Mouse (Mus musculus) MEL (cell line): ENCODE results near the gene Baiap2. TPM values are rescaled to one million over a fixed set of nuclear protein-coding genes. Genes with fewer than 3 reads are reported as not detected.

Experiments used
- DNase-seq: peaks from one replicate; pipeline ENCODE4 v3.0.0; 2011; ENCODE audit warnings: low read depth, low spot score
- H3K27ac ChIP-seq: 2 replicates; pipeline ENCODE4 v1.5.1; 2012; ENCODE audit warnings: low read depth, mild to moderate bottlenecking, control low read depth, low read length, moderate library complexity; ENCODE audit not compliant: control insufficient read depth
- H3K27me3 ChIP-seq, 2 experiments: fragments of 150-350 bp in 1 of 2; sonication (generic) in 1 of 2; 2 replicates each; pipeline ENCODE4 v1.6.1; 2012; ENCODE audit warnings: low read length in 2 of 2, mild to moderate bottlenecking in 2 of 2, improper control_type of control experiment in 1 of 2, moderate library complexity in 1 of 2; ENCODE audit not compliant: insufficient read depth in 2 of 2, control insufficient read depth in 1 of 2
- H3K36me3 ChIP-seq, 2 experiments: 2 replicates each; pipeline ENCODE4 v1.6.1; 2012 to 2014; ENCODE audit warnings: low read length in 2 of 2, improper control_type of control experiment in 1 of 2, inconsistent platforms in 1 of 2, mild to moderate bottlenecking in 1 of 2; ENCODE audit not compliant: insufficient read depth in 2 of 2, control insufficient read depth in 1 of 2
- H3K4me1 ChIP-seq, 2 experiments: fragments of 150-350 bp in 1 of 2; sonication (generic) in 1 of 2; 2 replicates each; pipeline ENCODE4 v1.6.1; 2012; ENCODE audit warnings: low read length in 2 of 2, improper control_type of control experiment in 1 of 2, mild to moderate bottlenecking in 1 of 2; ENCODE audit not compliant: insufficient read depth in 2 of 2, control insufficient read depth in 1 of 2
- H3K4me3 ChIP-seq, 2 experiments: fragments of 150-350 bp in 1 of 2; sonication (generic) in 1 of 2; 2 replicates each; pipeline ENCODE4 v1.5.1; 2012; ENCODE audit warnings: low read depth in 2 of 2, low read length in 2 of 2, mild to moderate bottlenecking in 2 of 2, moderate library complexity in 2 of 2, control low read depth in 1 of 2, improper control_type of control experiment in 1 of 2; ENCODE audit not compliant: control insufficient read depth in 1 of 2, insufficient read depth in 1 of 2
- H3K79me2 ChIP-seq: 2 replicates; pipeline ENCODE4 v1.6.1; 2012; ENCODE audit warnings: mild to moderate bottlenecking, low read length, moderate library complexity; ENCODE audit not compliant: control insufficient read depth, poor library complexity, insufficient read depth
- H3K9ac ChIP-seq: 2 replicates; pipeline ENCODE4 v1.6.1; 2012; ENCODE audit warnings: low read depth, mild to moderate bottlenecking, control low read depth, low read length, moderate library complexity; ENCODE audit not compliant: control insufficient read depth, poor library complexity, severe bottlenecking
- H3K9me3 ChIP-seq: fragments of 150-350 bp; sonication (generic); replicated peaks from 2 replicates; pipeline ENCODE4 v1.6.1; 2012; ENCODE audit warnings: mild to moderate bottlenecking, low read length, improper control_type of control experiment, moderate library complexity; ENCODE audit not compliant: insufficient read depth
- BHLHE40 ChIP-seq: IDR thresholded peaks from 2 replicates; pipeline ENCODE4 v1.6.1; 2012; ENCODE audit warnings: low read depth, mild to moderate bottlenecking, inconsistent platforms, low read length, improper control_type of control experiment, borderline replicate concordance
- CHD2 ChIP-seq: IDR thresholded peaks from 2 replicates; pipeline ENCODE4 v1.6.1; 2011; ENCODE audit warnings: low read length, improper control_type of control experiment
- CTCF ChIP-seq, 3 experiments: IDR thresholded peaks in 2 of 3; conservative IDR thresholded peaks in 1 of 3; 2 replicates each; pipeline ENCODE4 v1.5.1; 2011 to 2012; ENCODE audit warnings: low read length in 3 of 3, low read depth in 2 of 3, mild to moderate bottlenecking in 2 of 3, improper control_type of control experiment in 1 of 3, inconsistent platforms in 1 of 3, mixed read lengths in 1 of 3, moderate library complexity in 1 of 3; ENCODE audit not compliant: control insufficient read depth in 1 of 3, insufficient read depth in 1 of 3, poor library complexity in 1 of 3, severe bottlenecking in 1 of 3
- E2F4 ChIP-seq: IDR thresholded peaks from 2 replicates; pipeline ENCODE4 v1.6.1; 2011; ENCODE audit warnings: low read depth, low read length, improper control_type of control experiment, borderline replicate concordance
- ELF1 ChIP-seq: IDR thresholded peaks from 2 replicates; pipeline ENCODE4 v1.6.1; 2014; ENCODE audit warnings: low read depth, mild to moderate bottlenecking, inconsistent platforms, low read length, improper control_type of control experiment, moderate library complexity
- EP300 ChIP-seq, 2 experiments: IDR thresholded peaks; 2 replicates each; pipeline ENCODE4 v1.6.1; 2011; ENCODE audit warnings: improper control_type of control experiment in 2 of 2, low read length in 2 of 2, low read depth in 1 of 2, mild to moderate bottlenecking in 1 of 2
- ETS1 ChIP-seq: IDR thresholded peaks from 2 replicates; pipeline ENCODE4 v1.6.1; 2012; ENCODE audit warnings: low read depth, mild to moderate bottlenecking, inconsistent platforms, low read length, improper control_type of control experiment, moderate library complexity
- GABPA ChIP-seq: IDR thresholded peaks from 2 replicates; pipeline ENCODE4 v1.6.1; 2012; ENCODE audit warnings: low read depth, mild to moderate bottlenecking, inconsistent platforms, low read length, improper control_type of control experiment, moderate library complexity
- GATA1 ChIP-seq: IDR thresholded peaks from 2 replicates; pipeline ENCODE4 v1.6.1; 2011; ENCODE audit warnings: low read depth, low read length, improper control_type of control experiment
- HCFC1 ChIP-seq: IDR thresholded peaks from 2 replicates; pipeline ENCODE4 v1.6.1; 2012; ENCODE audit warnings: low read depth, mild to moderate bottlenecking, inconsistent platforms, low read length, improper control_type of control experiment, moderate library complexity
- JUND ChIP-seq: IDR thresholded peaks from 2 replicates; pipeline ENCODE4 v1.6.1; 2011; ENCODE audit warnings: low read depth, mild to moderate bottlenecking, improper control_type of control experiment, low read length
- KAT2A ChIP-seq: conservative IDR thresholded peaks from 2 replicates; pipeline ENCODE4 v1.6.1; 2012; ENCODE audit warnings: low read depth, low read length, improper control_type of control experiment, inconsistent platforms
- MAFK ChIP-seq: IDR thresholded peaks from 2 replicates; pipeline ENCODE4 v1.6.1; 2011; ENCODE audit warnings: low read depth, mild to moderate bottlenecking, low read length, improper control_type of control experiment, borderline replicate concordance
- MAX ChIP-seq: IDR thresholded peaks from 2 replicates; pipeline ENCODE4 v1.6.1; 2011; ENCODE audit warnings: low read length, improper control_type of control experiment
- MAZ ChIP-seq: IDR thresholded peaks from 2 replicates; pipeline ENCODE4 v1.6.1; 2012; ENCODE audit warnings: low read depth, mild to moderate bottlenecking, inconsistent platforms, low read length, improper control_type of control experiment
- MEF2A ChIP-seq: IDR thresholded peaks from 2 replicates; pipeline ENCODE4 v1.6.1; 2014; ENCODE audit warnings: low read depth, mild to moderate bottlenecking, inconsistent platforms, low read length, improper control_type of control experiment; ENCODE audit not compliant: poor library complexity, insufficient replicate concordance, severe bottlenecking; ENCODE audit errors: extremely low read depth
- MXI1 ChIP-seq: IDR thresholded peaks from 2 replicates; pipeline ENCODE4 v1.6.1; 2011; ENCODE audit warnings: mild to moderate bottlenecking, low read depth, low read length, improper control_type of control experiment
- MYB ChIP-seq: IDR thresholded peaks from 2 replicates; pipeline ENCODE4 v1.6.1; 2011; ENCODE audit warnings: mild to moderate bottlenecking, low read depth, low read length, improper control_type of control experiment
- MYC ChIP-seq: IDR thresholded peaks from 2 replicates; pipeline ENCODE4 v1.6.1; 2011; ENCODE audit warnings: low read depth, mild to moderate bottlenecking, low read length, improper control_type of control experiment, moderate library complexity
- NELFE ChIP-seq: IDR thresholded peaks from 2 replicates; pipeline ENCODE4 v1.6.1; 2011; ENCODE audit warnings: low read depth, low read length, improper control_type of control experiment
- POLR2A ChIP-seq, 2 experiments: IDR thresholded peaks; 2 replicates each; pipeline ENCODE4 v1.6.1; 2011 to 2012; ENCODE audit warnings: low read length in 2 of 2, mild to moderate bottlenecking in 2 of 2, control low read depth in 1 of 2, improper control_type of control experiment in 1 of 2, low read depth in 1 of 2, moderate library complexity in 1 of 2; ENCODE audit not compliant: control insufficient read depth in 1 of 2, insufficient read depth in 1 of 2, poor library complexity in 1 of 2
- POLR2AphosphoS2 ChIP-seq: IDR thresholded peaks from 2 replicates; pipeline ENCODE4 v1.6.1; 2011; ENCODE audit warnings: low read length, improper control_type of control experiment
- POLR2AphosphoS5 ChIP-seq: IDR thresholded peaks from 2 replicates; pipeline ENCODE4 v1.6.1; 2012; ENCODE audit warnings: low read depth, borderline replicate concordance, mild to moderate bottlenecking, inconsistent platforms, low read length, moderate library complexity, mixed read lengths
- RAD21 ChIP-seq: IDR thresholded peaks from 2 replicates; pipeline ENCODE4 v1.6.1; 2011; ENCODE audit warnings: mild to moderate bottlenecking, low read depth, low read length, improper control_type of control experiment
- RCOR1 ChIP-seq: IDR thresholded peaks from 2 replicates; pipeline ENCODE4 v1.6.1; 2012; ENCODE audit warnings: low read depth, mild to moderate bottlenecking, inconsistent platforms, low read length, improper control_type of control experiment
- SIN3A ChIP-seq: IDR thresholded peaks from 2 replicates; pipeline ENCODE4 v1.6.1; 2012; ENCODE audit warnings: low read length, improper control_type of control experiment, inconsistent platforms
- SMC3 ChIP-seq: IDR thresholded peaks from 2 replicates; pipeline ENCODE4 v1.6.1; 2011; ENCODE audit warnings: low read depth, low read length, improper control_type of control experiment
- TAL1 ChIP-seq: IDR thresholded peaks from 2 replicates; pipeline ENCODE4 v1.6.1; 2012; ENCODE audit warnings: mild to moderate bottlenecking, inconsistent platforms, low read length, moderate library complexity, mixed read lengths
- TBP ChIP-seq: IDR thresholded peaks from 2 replicates; pipeline ENCODE4 v1.8.0; 2011; ENCODE audit warnings: low read depth, low read length, improper control_type of control experiment
- TCF12 ChIP-seq: IDR thresholded peaks from 2 replicates; pipeline ENCODE4 v1.6.1; 2014; ENCODE audit warnings: low read depth, mild to moderate bottlenecking, inconsistent platforms, low read length, improper control_type of control experiment, moderate library complexity
- UBTF ChIP-seq: IDR thresholded peaks from 2 replicates; pipeline ENCODE4 v1.6.1; 2012; ENCODE audit warnings: low read depth, mild to moderate bottlenecking, inconsistent platforms, low read length, improper control_type of control experiment, moderate library complexity, borderline replicate concordance; ENCODE audit not compliant: insufficient read depth
- USF1 ChIP-seq: IDR thresholded peaks from 2 replicates; pipeline ENCODE4 v1.6.1; 2014; ENCODE audit warnings: low read depth, mild to moderate bottlenecking, inconsistent platforms, low read length, improper control_type of control experiment, moderate library complexity
- USF2 ChIP-seq, 2 experiments: IDR thresholded peaks; 2 replicates each; pipeline ENCODE4 v1.6.1; 2011 to 2012; ENCODE audit warnings: improper control_type of control experiment in 2 of 2, low read length in 2 of 2, borderline replicate concordance in 1 of 2, inconsistent platforms in 1 of 2, low read depth in 1 of 2, mild to moderate bottlenecking in 1 of 2; ENCODE audit not compliant: insufficient read depth in 1 of 2
- ZC3H11A ChIP-seq: IDR thresholded peaks from 2 replicates; pipeline ENCODE4 v1.6.1; 2012; ENCODE audit warnings: low read depth, mild to moderate bottlenecking, inconsistent platforms, low read length, improper control_type of control experiment
- ZKSCAN1 ChIP-seq: IDR thresholded peaks from 2 replicates; pipeline ENCODE4 v1.6.1; 2012; ENCODE audit warnings: low read depth, mild to moderate bottlenecking, inconsistent platforms, low read length, improper control_type of control experiment, moderate library complexity
- ZMIZ1 ChIP-seq: IDR thresholded peaks from 2 replicates; pipeline ENCODE4 v1.6.1; 2012; ENCODE audit warnings: low read depth, mild to moderate bottlenecking, inconsistent platforms, low read length, improper control_type of control experiment, moderate library complexity
- ZNF384 ChIP-seq: IDR thresholded peaks from 2 replicates; pipeline ENCODE4 v1.6.1; 2012; ENCODE audit warnings: low read depth, mild to moderate bottlenecking, inconsistent platforms, low read length, improper control_type of control experiment
- polyA plus RNA-seq, 2 experiments: library from polyadenylated mRNA; stranded (reverse) in 1 of 2; unstranded in 1 of 2; fragments of >175 nt in 1 of 2; fragments of >200 nt in 1 of 2; gene quantifications; 2 replicates each; pipeline versions ENCODE4 v1.2.1 to v1.2.4; 2012; ENCODE audit warnings: low replicate concordance in 2 of 2, low read depth in 1 of 2; ENCODE audit not compliant: insufficient read length in 2 of 2, insufficient read depth in 1 of 2, missing spikeins in 1 of 2
- total RNA-seq: library from RNA; depleted of rRNA; stranded (reverse); fragments of 300-350 nt; gene quantifications from 2 replicates; pipeline ENCODE4 v1.2.3, GENCODE M21; 2012

The Baiap2 gene
- total and polyA plus RNA-seq, 3 experiments, result 27.5 to 31.3 TPM; not detected in 1

- Histone ChIP-seq H3K4me1 (peaks cover 6 to 23% of the 10 kb centered on the region in 2 experiments; a peak in 3 of 4 replicates), H3K9ac (peak overlapping the region; percentile 78), H3K27me3 (no peaks in the 10 kb centered on the region), H3K36me3 (peaks cover 0 to 15% of the 10 kb centered on the region in 2 experiments; a peak in 2 of 4 replicates), H3K79me2 (peaks cover 22% of the 10 kb centered on the region), H3K9me3 (no peaks in the 10 kb centered on the region), H3K27ac (peak overlapping the region; percentile 59), H3K4me3 (peak overlapping the region; percentile 78 to 80)
- DNase-seq, result peak; percentile 89
- peak; percentile 18; the same call in 1 of the 2 replicates for TF ChIP-seq NELFE
- TF ChIP-seq KAT2A, result no peak
- no peak for TF ChIP-seq TAL1
- 0 out of 2 replicates have a peak, but pooled peaks have one; percentile 9 for TF ChIP-seq TCF12
- no peak for TF ChIP-seq ETS1
- TF ChIP-seq USF1, result no peak
- TF ChIP-seq MYC, result 0 out of 2 replicates have a peak, but pooled peaks have one; percentile 9
- peak in 1 of 2 experiments; percentile 59; a peak in 2 of 4 replicates for TF ChIP-seq POLR2A (IDR thresholded peaks at IDR 0.05; ENCODE audit: control insufficient read depth in 1 of 2, insufficient read depth in 1 of 2, low read depth in 1 of 2, low read length in 2 of 2, poor library complexity in 1 of 2)
- no peak for TF ChIP-seq MAZ
- TF ChIP-seq ZMIZ1, result no peak
- no peak for TF ChIP-seq RCOR1
- no peak for TF ChIP-seq E2F4
- no peak for TF ChIP-seq CTCF (IDR thresholded peaks at IDR 0.05 in 2 of 3, conservative IDR thresholded peaks at IDR 0.05 in 1 of 3; ENCODE audit: control insufficient read depth in 1 of 3, insufficient read depth in 1 of 3, low read depth in 2 of 3, low read length in 3 of 3, poor library complexity in 1 of 3, severe bottlenecking in 1 of 3)
- peak; percentile 73 for TF ChIP-seq SIN3A
- TF ChIP-seq MAFK, result no peak
- no peak for TF ChIP-seq ZNF384
- TF ChIP-seq SMC3, result no peak
- peak; percentile 86; the same call in 1 of the 2 replicates for TF ChIP-seq MXI1
- no peak for TF ChIP-seq JUND
- peak; percentile 72 for TF ChIP-seq MAX
- TF ChIP-seq MEF2A, result no peak
- TF ChIP-seq CHD2, result no peak
- no peak for TF ChIP-seq POLR2AphosphoS5
- TF ChIP-seq POLR2AphosphoS2, result no peak
- TF ChIP-seq TBP, result no peak
- TF ChIP-seq GABPA, result no peak
- no peak for TF ChIP-seq GATA1
- no peak; the same call in 1 of the 2 replicates for TF ChIP-seq HCFC1
- no peak for TF ChIP-seq MYB
- peak; percentile 41; the same call in 1 of the 2 replicates for TF ChIP-seq ELF1
- TF ChIP-seq ZKSCAN1, result no peak
- TF ChIP-seq ZC3H11A, result no peak
- TF ChIP-seq EP300 (IDR thresholded peaks at IDR 0.05; ENCODE audit: low read depth in 1 of 2, low read length in 2 of 2), result peak in 1 of 2 experiments; percentile 14; a peak in 2 of 4 replicates
- TF ChIP-seq USF2 (IDR thresholded peaks at IDR 0.05; ENCODE audit: borderline replicate concordance in 1 of 2, insufficient read depth in 1 of 2, low read depth in 1 of 2, low read length in 2 of 2), result no peak
- no peak for TF ChIP-seq BHLHE40
- TF ChIP-seq UBTF, result 0 out of 2 replicates have a peak, but pooled peaks have one; percentile 72
- TF ChIP-seq RAD21, result no peak
Observed at GRCm38 (mm10) chr11:119942201-119942726, 299 bp upstream of the Baiap2 start.
